Mouse (Mus musculus) embryonic fibroblast, embryonic 13.5 days (primary cell): ENCODE measurements around the gene Pkdcc.

Experiments used
- CTCF ChIP-seq: IDR thresholded peaks from 2 replicates; pipeline ENCODE4 v1.5.1; 2011; ENCODE audit warnings: mild to moderate bottlenecking, control low read depth, low read length, moderate library complexity, borderline replicate concordance; ENCODE audit not compliant: insufficient read depth
- POLR2A ChIP-seq: IDR thresholded peaks from 2 replicates; pipeline ENCODE4 v1.6.1; 2011; ENCODE audit warnings: low read depth, mild to moderate bottlenecking, control low read depth, low read length, moderate library complexity

DNA sequence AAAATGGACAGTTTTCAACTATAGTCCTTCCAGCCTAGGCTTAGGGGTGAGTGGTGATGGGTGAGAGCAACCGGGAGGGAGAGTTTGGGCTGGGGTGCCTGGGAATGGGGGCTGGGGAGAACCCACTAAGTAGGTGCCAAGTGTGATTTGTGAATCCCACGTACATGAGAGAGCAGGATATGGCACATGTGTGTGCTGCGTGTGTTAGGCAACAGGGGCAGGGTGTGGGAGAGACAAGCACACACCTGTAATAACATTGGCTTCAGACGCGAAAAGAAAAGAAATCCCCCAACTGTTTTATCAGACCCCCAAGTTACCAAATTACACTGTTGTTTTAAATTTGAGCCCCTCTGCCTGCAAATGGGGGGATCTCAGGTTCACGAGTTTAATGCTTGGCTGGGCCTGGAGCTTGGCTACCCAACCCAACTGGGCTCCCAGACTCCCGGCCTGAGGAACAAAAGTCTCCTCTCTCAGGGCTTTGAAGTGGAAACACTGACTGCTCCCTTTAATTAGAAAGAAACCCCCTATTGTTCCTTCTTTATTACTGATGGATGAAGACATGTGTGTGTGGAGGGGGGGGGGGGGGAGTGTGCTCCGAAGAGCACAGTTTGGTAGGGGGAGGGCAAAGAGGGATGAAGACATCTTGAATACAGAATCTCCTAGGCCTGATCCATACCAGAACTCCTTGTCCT, 11.3 kb upstream of the Pkdcc start:
- TF ChIP-seq CTCF: no peak
- TF ChIP-seq POLR2A: no peak
